Mouse (Mus musculus): ENCODE measurements at regions not wholly inside any gene's neighbourhood (a gene's known extent, or its start where the extent isn't known, plus 50 kb on each side); places are given as distances from the start of the nearest gene placed in this dataset.

- no peak overlapping the region for H3K4me3 ChIP-seq (ENCODE audit: low read length)
- no peak overlapping the region for H3K9ac ChIP-seq (ENCODE audit: low read depth, low read length)
- WGBS: 74% methylated on average over 8 of the region's 8 CpGs
- no peaks in the 10 kb centered on the region for H3K27me3 ChIP-seq (replicated peaks; ENCODE audit: control insufficient read depth, insufficient read depth, low read length)
- no peak overlapping the region for H3K27ac ChIP-seq (ENCODE audit: low read length)
- H3K4me1 ChIP-seq (ENCODE audit: control insufficient read depth, insufficient read depth, low read length): no peaks in the 10 kb centered on the region
- no peaks in the 10 kb centered on the region for H3K36me3 ChIP-seq (ENCODE audit: control insufficient read depth, insufficient read depth, low read length)
- no peaks in the 10 kb centered on the region for H3K9me3 ChIP-seq (ENCODE audit: control insufficient read depth, low read length)
- H3K4me2 ChIP-seq (ENCODE audit: low read depth, low read length): no peak overlapping the region
- no peak for ATAC-seq
These were observed 71.3 kb upstream of the Cyyr1 start for GRCm38 (mm10) chr16:85624505-85624904.

GRCm38 (mm10) chr16:85604089-85604488 lies 50.9 kb upstream of the Cyyr1 start:
- Histone ChIP-seq H3K27me3 (replicated peaks; ENCODE audit: control insufficient read depth, insufficient read depth, low read length) (no peaks in the 10 kb centered on the region), H3K4me1 (ENCODE audit: control insufficient read depth, insufficient read depth, low read length) (no peaks in the 10 kb centered on the region), H3K9me3 (ENCODE audit: control insufficient read depth, low read length) (no peaks in the 10 kb centered on the region), H3K36me3 (ENCODE audit: control insufficient read depth, insufficient read depth, low read length) (no peaks in the 10 kb centered on the region), H3K9ac (ENCODE audit: low read depth, low read length) (no peak overlapping the region), H3K4me3 (ENCODE audit: low read length) (no peak overlapping the region), H3K27ac (ENCODE audit: low read length) (no peak overlapping the region), H3K4me2 (ENCODE audit: low read depth, low read length) (no peak overlapping the region)
- 76% methylated on average over 2 of the region's 2 CpGs for whole genome bisulfite sequencing
- ATAC-seq: no peak

All from intestine, embryonic 16.5 days (tissue).